Mouse (Mus musculus): ENCODE measurements at regions not wholly inside any gene's neighbourhood (a gene's known extent, or its start where the extent isn't known, plus 50 kb on each side); places are given as distances from the start of the nearest gene placed in this dataset.

- TF ChIP-seq GATA1 (IDR thresholded peaks at IDR 0.05; ENCODE audit: borderline replicate concordance, low read length) (no peak), FLI1 (IDR thresholded peaks at IDR 0.05; ENCODE audit: low read length) (no peak)
Observed at GRCm38 (mm10) chr12:91997404-91997803, 148.4 kb upstream of the Sel1l start.

Measured in megakaryocyte, embryonic 14.5 days (primary cell).